Mouse (Mus musculus) mesoderm, embryonic 11.5 days (tissue): ENCODE data around the gene Slc9a3r1.

Source experiments
- DNase-seq: peaks from one replicate; pipeline ENCODE4 v3.0.0-alpha.2; 2012; ENCODE audit warnings: low read depth, low spot score

Gene Slc9a3r1

GRCm38 (mm10) chr11:115223877-115224276 is 60.7 kb downstream of the Slc9a3r1 start:
- no peak for DNase-seq

- DNase-seq = peak; percentile 77
Measured at GRCm38 (mm10) chr11:115224889-115225288, 61.7 kb downstream of the Slc9a3r1 start.

GRCm38 (mm10) chr11:115225301-115225700 is 62.2 kb downstream of the Slc9a3r1 start:
- no peak for DNase-seq

- no peak for DNase-seq
Measured at GRCm38 (mm10) chr11:115226811-115227491, 63.8 kb downstream of the Slc9a3r1 start.

- no peak for DNase-seq
Measured at GRCm38 (mm10) chr11:115227640-115228039, 64.5 kb downstream of the Slc9a3r1 start.

- no peak for DNase-seq
Measured at GRCm38 (mm10) chr11:115228430-115228829, 65.3 kb downstream of the Slc9a3r1 start.

- no peak for DNase-seq
Measured at GRCm38 (mm10) chr11:115229021-115229930, 66.1 kb downstream of the Slc9a3r1 start.
